Mouse (Mus musculus) heart, postnatal 36 days (tissue): ENCODE measurements around the gene Pxt1. TPM values are rescaled to one million over a fixed set of nuclear protein-coding genes. Genes with fewer than 3 reads are reported as not detected.

ENCODE experiments used
- DNase-seq, 2 experiments: peaks; one replicate each; pipeline ENCODE4 v3.0.0; 2021 to 2022
- intact Hi-C: fragments of 180-260 bp; cut with DNase I; formaldehyde crosslinking; loops from one replicate; pipeline ENCODE4 v1.15.1; 2025
- total RNA-seq, 2 experiments: library from RNA; stranded (reverse); gene quantifications; 2 replicates each; pipeline ENCODE4 v1.2.3; 2021

Pxt1 gene
- total RNA-seq, 2 experiments from 2014 or later, result 0.39 TPM; not detected in 1

- DNase-seq, result peak in 1 of 2 experiments; percentile 18
- intact Hi-C loops, result no loop called here
Measured at GRCm38 (mm10) chr17:28921086-28921485, 22.6 kb downstream of the Pxt1 start.

DNA sequence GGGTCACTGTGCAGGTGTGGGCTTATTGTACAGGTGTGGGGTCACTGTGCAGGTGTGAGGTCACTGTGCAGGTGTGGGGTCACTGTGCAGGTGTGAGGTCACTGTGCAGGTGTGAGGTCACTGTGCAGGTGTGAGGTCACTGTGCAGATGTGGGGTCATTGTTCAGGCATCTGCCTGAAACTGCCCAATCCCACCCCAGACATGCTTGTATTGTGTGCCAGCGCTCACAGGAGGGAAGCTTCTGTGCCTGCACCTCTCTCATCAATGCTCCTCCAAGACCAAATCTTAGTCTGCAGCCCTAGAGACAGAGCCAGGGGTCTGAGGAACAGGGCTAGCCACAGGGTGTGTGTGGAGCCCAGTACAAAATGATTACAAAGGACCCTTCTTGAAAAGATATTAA lies 27.1 kb downstream of the Pxt1 start:
- DNase-seq, result no peak
- intact Hi-C loops, result no loop called here

DNA sequence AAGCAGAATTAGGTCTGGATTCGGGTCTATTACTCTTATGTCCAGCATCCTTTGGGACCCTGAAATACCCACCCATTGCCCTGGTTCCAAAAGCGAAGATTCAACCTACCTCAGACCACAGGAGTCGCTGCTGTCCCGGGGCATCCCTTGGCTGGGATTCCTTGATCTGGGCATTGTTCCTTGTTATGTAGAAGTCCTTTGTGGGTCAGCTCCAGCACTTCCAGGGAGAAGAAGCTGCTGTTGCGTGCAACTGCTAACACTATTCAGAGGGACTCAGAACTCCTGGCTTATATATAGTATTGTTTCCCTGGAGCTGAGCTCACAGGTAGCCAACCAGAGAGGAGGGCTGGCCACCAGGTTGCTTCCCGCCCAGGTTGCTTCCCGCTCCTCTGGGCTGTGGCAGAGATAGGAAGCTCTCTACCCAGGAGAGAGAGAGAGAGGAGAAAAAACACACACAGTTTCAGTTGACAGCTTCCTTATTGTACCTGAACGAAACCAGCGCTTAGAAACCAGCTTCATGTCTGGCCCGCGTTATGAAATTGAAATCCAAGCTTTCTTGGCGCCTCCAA lies 28.5 kb downstream of the Pxt1 start, which contains the start of gene 4930539E08Rik:
4930539E08Rik (minus strand) TSS at position 265 of the 569 bp plus-strand sequence.
- intact Hi-C loops, result no loop called here
- DNase-seq, result no peak

DNA sequence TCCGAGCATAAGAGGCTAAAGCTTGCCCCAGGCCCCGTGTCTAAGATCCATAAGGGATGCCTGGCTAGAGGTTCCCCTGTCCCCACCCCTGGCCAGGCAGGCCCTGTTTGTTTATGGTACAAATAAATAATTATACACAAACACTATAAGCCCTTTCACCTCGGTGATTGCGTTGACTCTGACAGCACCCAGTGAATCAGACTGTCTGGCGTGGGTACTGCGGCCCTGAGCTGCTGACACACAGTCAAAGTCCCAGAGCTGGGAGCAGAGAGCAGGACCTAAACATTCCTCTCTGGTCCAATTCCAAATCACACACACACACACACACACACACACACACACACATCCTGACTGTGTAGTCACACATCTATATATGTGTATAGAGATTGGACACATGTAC lies 29.7 kb downstream of the Pxt1 start:
- intact Hi-C loops, result no loop called here
- no peak for DNase-seq

GRCm38 (mm10) chr17:28913200-28913599 lies 30.4 kb downstream of the Pxt1 start:
- intact Hi-C loops, result no loop called here
- DNase-seq, result peak in 1 of 2 experiments; percentile 31

- DNase-seq, result no peak
- intact Hi-C loops, result no loop called here
Measured at GRCm38 (mm10) chr17:28910139-28910538, 33.5 kb downstream of the Pxt1 start.

DNA sequence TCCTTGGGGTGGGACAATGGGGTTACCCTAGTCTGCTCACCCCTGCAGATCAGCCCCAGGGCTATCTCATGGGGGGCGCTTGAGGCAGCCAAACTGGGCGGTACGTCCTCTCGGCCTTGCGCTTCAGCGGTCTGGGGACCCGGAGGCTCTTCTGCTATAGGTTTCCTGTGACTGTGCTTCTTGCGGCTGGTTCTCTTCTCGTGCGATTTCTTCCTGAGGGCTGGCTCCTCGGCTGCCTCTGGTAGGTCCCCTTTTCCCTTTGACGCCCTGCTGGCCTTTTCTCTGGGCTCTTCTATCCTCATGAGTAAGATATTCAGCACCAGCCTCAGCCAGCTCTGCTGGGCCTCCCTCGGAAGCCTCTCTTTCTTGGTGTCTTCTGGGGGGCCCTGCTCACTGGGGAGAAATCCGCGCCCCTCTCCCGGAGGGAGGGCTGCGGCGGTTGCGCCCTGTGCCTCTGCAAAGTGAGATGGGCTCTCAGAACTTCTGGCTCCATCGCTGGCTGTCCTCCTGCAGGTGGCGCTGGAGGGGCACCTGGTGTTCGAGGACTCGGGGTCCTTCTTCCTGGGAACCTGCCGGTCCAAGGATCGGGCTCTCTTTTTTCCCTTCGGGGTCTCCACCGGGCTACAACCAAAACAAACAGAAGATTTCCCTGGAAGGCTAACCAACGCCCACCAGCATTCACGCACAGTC lies 34.2 kb downstream of the Pxt1 start:
- peak; percentile 31 to 67 for DNase-seq
- intact Hi-C loops, result no loop called here

GRCm38 (mm10) chr17:28907959-28908358 lies 35.7 kb downstream of the Pxt1 start:
- DNase-seq, result no peak
- intact Hi-C loops, result no loop called here

GRCm38 (mm10) chr17:28905377-28905916 lies 38.2 kb downstream of the Pxt1 start:
- DNase-seq, result no peak
- intact Hi-C loops, result no loop called here

- intact Hi-C loops, result no loop called here
Measured at GRCm38 (mm10) chr17:28904546-28905376, 38.9 kb downstream of the Pxt1 start.

DNA sequence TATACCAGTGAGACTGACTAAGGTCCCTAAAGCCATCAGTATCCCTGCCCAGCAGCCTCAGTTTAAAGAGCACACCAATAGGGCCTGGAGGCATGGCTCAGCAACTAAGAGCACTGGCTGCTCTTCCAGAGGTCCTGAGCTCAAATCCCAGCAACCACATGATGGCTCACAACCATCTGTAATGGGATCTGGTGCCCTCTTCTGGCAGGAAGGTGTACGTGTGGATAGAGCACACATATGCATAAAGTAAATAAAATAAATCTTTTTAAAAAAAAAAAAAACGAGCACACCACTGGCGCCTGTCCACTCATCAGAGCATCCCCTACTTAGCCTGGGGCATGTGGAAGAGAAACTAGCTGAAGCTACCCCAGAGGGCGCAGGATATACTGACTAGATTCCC lies 42.1 kb downstream of the Pxt1 start:
- no peak for DNase-seq
- intact Hi-C loops, result no loop called here

More at GRCm38 (mm10) chr17:28904546-28905376, 38.9 kb downstream of the Pxt1 start:
- peak; percentile 75 to 86 for DNase-seq

GRCm38 (mm10) chr17:28899427-28899826 lies 44.2 kb downstream of the Pxt1 start:
- intact Hi-C loops, result no loop called here
- DNase-seq, result no peak

DNA sequence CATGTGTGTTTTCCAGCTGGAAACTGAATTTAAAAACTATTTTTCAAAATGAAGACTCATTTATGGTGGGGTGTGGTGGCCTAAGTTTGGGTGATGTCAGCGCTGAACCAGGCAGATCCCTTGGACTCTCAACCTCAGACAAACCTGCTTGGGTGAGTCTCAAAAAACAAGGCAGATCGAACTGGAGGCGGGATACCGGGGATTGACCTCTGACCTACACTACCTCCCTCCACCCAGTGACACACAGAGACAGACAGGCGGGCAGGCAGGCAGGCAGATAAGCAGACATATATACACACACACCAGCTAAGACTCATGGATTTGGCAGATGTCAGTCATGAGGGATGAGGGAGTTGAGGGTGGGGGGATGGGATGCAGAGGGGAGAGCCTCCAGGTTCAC lies 45.4 kb downstream of the Pxt1 start:
- no peak for DNase-seq
- intact Hi-C loops, result no loop called here

- no peak for DNase-seq
- intact Hi-C loops, result no loop called here
Measured at GRCm38 (mm10) chr17:28897817-28898216, 45.8 kb downstream of the Pxt1 start.

- intact Hi-C loops, result no loop called here
- DNase-seq, result no peak
Measured at GRCm38 (mm10) chr17:28896095-28896780, 47.4 kb downstream of the Pxt1 start.

DNA sequence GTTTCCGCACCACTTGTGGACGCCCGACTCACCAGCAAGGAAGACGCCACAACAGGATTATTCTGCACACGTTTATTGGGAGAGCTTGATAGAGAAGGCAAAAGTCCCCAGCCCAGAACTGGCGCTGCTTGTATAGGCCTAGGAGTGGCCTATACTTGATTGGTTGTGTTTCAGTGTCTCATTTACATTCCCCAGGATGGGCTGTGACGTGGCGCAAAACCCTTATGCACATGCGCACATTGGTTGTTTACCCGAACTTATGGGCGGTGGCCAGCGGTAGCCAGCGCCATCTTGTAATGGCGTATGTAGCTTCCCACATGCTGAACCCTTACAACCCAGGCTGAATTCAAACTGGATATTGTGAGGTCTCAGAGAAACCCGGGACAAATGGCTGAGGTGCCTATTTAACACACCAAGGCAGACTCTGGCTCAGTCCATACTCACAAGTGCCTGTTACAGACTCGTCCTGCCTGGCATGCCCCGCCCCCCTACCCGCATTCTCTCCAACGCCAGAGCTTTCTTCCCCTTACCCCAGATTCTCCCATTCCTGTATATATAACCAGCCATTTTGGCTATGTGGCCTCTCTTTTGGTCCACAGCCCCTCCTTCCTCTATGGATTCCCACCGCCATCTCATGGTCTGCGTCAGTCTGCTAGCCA lies 48.3 kb downstream of the Pxt1 start:
- no peak for DNase-seq
- intact Hi-C loops, result no loop called here

DNA sequence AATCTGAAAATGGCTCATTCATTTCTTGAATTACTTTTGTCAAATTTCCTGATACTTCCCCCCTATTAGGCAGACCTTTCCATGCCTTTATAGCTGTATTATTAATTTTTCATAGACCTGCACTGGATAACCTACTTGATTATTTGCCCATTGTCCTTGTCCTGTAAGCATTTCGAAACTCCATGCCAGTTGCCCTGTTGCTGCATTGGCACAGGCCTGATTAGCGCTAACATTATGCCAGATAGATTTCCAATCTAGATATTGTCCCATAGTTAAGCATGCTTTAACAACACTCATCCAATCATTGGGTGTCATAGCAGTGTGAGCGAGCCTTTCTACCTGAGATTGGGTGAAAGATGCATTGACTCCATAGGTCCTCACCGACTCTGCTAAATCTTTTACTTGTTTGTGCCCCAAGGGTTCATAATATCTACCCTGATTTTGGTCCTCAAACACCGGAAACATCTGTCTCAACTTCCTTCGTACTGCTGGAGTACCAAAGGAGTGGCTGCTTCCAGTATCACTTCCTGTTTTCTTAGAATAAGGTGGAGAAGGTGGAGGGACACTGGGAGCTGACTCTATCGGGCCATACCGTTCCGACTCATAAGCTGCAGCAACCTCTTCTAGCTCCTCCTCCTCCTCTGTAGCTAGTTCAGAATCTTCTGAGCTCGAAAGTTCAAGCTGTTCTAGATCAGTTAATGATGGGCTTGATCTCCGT lies 49.4 kb downstream of the Pxt1 start:
- DNase-seq, result no peak
- intact Hi-C loops, result no loop called here

GRCm38 (mm10) chr17:28886266-28886665 lies 57.4 kb downstream of the Pxt1 start:
- intact Hi-C loops, result no loop called here
- DNase-seq, result no peak

GRCm38 (mm10) chr17:28885231-28885630 lies 58.4 kb downstream of the Pxt1 start:
- intact Hi-C loops, result no loop called here

More at GRCm38 (mm10) chr17:28885231-28885630, 58.4 kb downstream of the Pxt1 start:
- DNase-seq, result no peak
